Mouse (Mus musculus) telencephalon, adult 2 months (tissue): ENCODE measurements at regions not wholly inside any gene's neighbourhood (a gene's known extent, or its start where the extent isn't known, plus 50 kb on each side); places are given as distances from the start of the nearest gene placed in this dataset.

Experiments
- DNase-seq: peaks from one replicate; pipeline ENCODE4 v3.0.0-alpha.2; 2011; ENCODE audit warnings: low read depth, low spot score

DNA sequence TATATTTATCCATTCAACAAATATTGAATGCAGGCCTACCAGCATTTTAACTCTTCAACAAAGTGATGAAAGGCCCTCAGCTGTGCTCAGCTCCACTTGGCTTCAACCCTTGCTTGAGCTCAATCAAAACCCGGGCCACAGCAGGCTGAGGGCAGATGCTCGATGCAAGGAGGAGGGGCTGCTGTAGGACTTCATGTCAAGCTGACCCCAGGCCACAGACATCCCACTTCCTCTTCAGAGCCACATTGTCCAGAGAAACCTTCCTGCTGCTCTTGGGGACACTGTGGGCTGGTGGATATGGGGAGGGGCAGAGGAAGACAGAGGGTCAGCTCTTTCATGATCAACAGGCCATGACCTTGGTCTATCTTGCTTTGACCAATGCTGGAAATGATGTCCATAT lies 299.7 kb downstream of the Bcl11a start:
- DNase-seq = no peak

DNA sequence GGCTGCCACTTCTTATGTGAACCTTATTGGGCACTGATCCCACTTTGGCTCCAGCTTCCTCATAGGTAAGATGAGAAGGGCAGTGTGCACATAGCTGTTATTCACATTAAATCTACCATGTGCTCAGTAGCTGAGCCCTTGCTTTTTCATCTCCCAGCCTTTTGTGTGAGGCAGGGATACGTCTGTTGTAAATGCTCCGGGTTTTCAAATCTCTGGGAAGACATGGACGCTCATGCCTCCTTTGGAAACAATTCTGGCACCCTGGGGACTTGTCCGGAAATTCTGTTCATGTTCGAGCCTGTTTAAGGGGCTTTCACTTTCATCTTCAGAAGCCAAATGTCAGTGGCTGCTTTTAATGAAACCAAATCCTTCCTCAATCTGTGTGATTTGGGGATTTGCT lies 312.7 kb downstream of the Bcl11a start:
- no peak for DNase-seq

DNA sequence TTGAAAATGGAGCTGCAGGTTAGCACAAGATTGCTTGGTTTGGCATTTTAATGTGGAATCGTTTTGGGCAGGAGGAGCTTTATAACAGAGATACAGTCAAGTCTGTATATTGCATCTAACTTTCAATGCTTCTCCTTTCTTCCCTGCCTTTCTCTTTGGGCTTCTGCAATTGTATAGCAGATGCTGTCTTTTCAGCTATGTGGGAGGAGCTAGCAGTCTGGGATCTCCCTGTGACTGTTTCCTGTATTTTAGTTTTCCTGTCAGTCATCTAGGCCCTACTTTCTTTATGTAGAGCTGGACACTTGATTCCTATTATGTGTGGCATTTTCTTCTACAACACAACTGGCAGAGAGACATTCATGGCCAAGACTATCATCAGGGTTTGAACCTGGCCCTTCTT lies 313.5 kb downstream of the Bcl11a start:
- no peak for DNase-seq

DNA sequence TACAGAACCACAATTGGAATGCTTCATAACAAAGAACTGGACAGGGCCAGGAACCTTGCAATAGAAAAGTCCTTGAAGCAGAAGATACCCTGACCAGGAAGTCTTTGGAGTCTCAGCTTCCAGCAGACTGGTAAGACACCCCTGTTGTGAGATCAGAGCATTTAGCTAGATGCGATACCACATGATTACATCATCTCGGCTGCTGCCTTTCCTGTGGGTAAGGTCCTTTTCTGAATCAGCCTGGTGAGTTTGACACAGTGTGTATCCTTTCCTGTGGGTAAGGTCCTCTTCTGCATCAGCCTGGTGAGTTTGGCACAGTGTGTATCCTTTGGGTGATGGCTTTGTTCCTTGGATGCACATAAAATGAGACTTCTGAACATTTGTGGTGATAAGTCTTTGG lies 317.6 kb downstream of the Bcl11a start:
- no peak for DNase-seq

DNA sequence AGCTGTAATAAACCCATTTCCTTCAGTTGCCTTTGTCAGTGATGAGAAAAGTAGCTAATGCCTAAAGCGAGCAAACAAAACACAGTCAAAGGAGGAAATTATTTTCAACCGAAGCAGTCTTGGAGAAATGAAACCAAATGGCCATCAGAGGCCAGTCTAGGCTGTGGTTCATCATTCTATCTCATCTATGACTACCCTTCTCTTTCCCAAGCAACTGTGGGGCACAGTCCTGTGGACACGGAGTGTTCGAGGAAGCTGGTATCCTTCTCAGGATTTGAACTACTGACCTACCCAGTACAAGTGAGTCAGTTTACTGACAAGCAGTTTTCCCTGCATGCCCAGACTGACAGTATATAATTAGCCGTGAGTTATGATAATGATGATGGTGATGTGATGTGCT lies 319.1 kb downstream of the Bcl11a start:
- DNase-seq = no peak

DNA sequence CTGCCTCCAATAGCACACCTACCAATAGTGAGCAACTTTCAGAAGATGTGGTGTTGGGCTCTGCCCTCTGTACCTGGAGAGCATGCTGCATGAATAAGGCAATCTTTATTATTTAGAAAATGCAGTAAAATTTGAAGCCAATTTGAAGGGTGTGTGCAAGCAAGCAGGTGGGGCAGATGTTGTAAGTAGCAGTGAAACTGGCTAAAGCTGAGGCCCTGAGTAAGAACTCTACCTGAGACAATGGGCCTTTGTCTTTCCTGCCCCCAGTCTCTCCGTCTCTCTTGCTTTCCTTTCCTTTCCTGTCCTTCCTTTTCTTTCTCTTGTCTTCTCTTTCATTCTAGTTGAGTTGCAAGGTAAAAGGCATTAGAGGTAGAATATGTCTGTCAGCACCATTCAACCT lies 319.9 kb downstream of the Bcl11a start:
- DNase-seq = no peak

DNA sequence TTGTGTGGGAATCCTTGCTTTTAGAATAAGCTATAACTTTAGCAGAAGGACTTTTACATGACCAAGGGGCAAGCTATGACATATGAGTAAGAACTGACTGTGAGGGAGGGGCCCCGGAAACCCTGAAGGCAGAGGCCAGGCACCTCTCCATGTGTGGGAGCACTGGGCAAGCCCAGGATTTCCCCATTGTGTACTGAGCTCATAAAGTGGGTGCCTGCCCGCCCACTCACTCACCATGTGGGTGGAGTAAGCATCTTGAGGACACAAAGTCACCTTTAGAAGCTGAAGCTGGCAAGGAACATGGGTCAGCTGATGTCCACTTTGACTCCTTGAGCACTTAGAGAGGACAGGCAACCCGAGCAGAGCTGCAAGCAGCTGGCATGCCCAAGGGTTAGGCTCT lies 323.3 kb downstream of the Bcl11a start:
- DNase-seq = no peak

DNA sequence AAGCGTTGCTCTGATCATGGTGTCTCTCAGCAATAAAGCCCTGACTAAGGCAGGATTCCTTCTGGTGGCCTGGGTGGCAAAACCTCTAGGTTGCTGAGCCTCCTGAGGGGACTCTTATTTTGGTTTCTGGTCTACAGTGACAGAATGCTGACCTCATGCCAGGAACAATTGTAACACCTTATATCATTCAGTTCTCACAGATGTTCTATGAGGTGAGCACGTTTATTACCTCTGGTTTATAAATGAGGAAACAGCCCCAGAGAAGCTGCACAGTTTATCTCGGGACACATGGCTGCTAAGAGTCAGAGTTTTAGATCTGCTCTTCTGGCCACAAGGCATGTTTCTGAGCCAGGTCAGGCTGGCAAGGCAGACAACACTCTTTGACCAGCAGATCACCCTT lies 324.3 kb downstream of the Bcl11a start:
- DNase-seq = no peak

DNA sequence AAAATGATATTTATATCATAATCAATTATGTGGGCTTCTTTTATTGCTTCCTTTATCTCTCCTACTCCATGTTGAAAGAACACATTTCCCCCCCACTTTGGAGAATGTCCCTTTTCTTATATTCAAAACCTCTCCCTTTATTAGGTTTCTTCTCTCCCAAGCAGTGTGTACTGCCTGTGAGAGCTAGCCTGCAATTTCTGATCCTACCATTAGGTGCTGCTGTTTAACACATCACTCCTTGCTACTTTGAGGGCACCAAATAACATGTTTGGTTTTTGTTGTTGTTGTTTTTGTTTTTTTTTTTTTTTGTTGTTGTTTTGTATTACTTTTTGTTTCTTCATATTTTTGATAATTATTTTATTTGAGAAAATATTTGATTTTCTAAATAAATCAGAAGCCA lies 336.9 kb downstream of the Bcl11a start:
- DNase-seq = no peak

DNA sequence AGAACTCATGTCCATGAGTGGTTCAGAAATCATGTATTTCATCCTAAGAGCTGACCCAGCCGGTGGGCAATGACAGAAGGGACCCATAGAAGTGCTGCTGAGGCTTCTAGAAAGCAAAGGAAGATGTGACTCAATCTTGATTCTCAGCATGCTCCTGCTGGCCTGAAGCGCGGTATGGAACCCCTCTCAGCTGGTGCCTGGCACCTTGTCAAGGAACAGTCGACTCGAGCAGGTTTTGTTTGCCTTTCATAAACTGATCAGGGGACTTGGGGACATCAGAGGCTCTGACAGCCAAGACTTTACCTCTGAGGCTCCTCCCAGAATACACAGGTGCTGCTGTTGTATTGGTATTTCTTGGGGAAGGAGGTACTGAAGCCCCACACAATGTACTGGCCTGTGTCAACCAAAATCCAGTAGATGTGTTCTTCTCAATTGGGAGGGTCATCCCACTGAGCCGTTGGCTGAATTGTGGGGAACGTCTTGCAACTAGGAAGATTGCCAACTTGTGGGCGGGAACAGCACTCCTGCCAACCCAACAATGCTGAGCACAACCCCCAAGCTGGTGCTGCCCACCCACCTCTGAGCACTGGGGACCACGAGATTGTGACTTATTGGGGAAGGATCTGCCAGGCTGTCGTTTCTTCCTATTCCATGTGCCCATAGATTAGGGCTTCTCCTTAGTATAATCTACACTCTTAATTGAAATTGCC lies 344.4 kb downstream of the Bcl11a start:
- no peak for DNase-seq

DNA sequence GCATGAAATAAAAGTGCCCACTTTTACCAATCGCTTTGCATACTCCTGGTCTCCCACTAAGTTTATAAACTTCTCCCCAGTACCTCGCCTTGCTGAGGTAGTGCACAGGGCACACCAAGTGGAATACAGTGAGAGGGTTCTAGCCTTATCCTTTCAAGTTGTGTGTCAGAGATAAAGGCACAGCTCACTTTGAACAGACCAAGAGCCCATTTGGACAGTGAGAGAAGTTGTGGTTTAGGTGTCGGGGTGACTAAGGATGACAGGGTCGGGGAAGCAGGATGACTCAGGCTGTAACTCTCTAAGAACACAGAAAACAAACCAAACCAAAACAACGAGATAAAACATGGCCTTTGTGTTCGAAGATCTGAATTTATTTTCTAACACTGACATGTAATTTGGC lies 345.4 kb downstream of the Bcl11a start:
- no peak for DNase-seq

DNA sequence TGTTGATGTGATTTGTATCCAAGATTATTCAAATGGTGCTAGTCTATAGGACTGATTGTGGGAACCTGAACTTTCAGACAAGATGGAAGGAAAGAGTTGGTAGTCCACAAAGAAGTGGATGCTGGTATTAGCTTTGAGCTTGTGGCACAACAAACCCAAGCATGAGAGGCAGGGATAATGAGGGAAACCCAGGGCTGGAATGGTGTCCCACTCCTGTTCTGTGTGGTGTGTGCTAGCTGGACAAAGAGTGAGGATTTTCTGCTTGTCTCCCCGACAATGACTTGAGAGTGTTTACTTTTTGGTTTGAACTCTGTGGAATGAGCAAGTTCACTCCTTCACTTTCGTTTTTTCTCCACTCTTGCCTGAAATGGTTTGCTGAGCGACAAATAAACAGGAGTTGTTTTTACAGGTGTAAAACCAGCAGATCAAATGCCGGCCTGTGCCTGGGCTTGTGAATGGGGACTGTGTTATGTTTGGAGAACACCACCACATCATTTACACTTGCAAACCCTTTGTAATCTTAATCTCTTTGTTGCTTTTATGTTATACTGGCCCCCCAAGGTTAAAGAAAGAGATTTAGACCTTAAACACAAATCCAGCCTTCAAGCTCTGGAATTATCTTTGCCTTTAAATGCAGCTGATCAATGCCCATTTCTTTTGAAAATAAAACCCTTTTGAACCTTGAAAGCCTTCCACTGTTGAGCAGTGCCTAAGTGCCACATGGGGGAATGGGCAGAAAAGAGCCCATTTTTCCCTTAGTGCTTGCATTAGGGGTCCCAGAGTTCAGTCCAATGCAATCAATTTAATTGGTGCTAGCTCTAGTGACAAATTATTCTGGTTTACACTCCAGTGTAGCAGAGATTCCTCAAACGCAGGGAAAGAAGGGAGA lies 349.4 kb downstream of the Bcl11a start:
- DNase-seq = no peak

DNA sequence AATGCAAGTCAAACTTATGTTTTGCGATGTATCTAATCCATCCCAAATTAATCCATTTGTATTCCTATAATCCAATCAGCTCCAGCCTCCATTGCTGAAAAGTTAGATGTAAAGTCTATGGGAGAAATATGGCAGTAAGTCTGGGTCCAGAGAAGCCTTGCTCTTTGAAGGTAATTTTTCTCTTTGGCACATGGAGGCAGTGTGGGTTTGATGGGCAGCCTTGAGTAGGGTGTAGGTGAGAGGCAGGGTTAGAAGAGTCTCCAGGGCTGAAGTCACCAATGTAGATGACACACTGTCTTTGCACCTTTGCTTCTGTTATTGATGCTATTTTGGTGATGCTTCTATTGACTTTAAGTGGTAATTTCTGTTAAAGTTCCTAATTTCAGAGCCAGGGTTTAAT lies 370.8 kb downstream of the Bcl11a start:
- no peak for DNase-seq

DNA sequence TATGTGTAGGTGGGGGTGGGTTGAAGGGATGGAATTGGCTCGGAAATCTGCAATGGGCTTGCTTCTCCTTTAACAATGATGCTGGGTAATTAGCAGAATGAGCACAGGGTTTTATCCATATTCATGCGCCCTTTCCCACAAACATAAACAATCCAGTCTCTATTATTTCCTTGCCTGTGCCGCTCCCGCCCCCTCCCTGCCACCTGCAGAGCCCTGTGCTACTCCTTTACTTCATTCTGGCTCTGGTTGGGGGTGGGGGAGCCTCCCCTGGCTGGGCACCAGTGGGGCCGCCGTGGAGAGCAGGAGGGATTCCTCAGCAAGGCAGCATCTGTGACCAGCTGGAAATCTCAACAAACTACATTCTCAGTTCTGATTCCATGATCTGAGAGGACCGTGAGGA lies 374.4 kb downstream of the Bcl11a start:
- peak; percentile 17 for DNase-seq

DNA sequence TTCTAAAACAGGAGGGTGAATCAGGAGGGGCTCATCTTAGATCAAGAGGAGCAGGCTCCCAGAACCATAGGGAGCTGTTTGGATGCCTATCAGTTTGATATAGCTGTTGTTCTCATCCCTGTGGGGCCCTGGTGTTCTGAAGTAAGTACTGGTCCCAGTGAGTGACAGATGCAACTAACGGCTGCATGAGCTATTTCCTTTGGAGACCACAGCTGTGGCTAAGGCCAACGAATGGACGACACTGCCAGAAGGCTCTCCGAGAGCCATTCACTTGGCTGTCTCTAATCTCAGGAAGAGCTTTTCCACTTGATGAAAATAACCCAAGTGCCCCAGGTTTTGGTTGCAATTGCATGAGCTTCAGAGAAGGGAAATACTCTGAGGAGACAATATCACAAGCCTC lies 386.8 kb downstream of the Bcl11a start:
- DNase-seq = no peak

DNA sequence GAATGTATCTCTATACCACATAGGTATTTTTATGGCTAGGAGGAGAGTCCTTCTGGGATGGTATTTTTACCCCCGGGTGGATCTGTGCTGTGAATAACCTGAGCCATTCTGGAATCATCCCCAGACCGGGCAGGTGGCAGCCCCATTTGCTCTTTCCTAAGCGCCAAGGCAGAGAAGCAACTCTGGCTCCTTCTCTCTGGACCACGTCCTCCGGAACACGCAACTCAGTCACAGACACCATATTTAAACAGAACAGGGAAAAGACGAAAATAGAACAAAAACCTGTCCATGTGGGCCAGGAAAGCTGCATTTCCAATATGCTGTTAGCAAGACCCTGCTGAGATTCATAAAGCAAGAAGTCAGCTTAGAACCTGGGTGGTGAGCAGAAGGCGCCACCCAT lies 389.6 kb downstream of the Bcl11a start:
- DNase-seq = peak; percentile 65

DNA sequence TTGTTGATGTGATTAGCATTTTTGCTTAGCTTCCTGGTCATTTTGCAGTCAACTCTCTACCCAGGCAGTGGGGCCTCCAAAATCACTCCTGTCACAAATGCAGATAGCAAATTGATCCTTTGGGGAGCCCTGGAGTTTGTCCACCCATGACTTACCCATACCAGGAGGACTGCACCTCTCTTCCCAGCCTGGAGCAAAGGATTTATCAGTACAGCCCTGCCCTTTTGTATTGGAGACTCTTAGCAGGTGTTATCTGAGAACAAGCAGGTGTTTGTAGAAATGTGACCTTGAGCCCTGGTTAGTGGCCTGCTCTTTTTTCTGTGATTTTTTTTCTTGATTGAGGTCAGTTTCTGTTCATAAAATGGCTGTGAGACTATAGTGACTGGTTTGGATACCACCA lies 392.6 kb downstream of the Bcl11a start:
- DNase-seq = no peak

DNA sequence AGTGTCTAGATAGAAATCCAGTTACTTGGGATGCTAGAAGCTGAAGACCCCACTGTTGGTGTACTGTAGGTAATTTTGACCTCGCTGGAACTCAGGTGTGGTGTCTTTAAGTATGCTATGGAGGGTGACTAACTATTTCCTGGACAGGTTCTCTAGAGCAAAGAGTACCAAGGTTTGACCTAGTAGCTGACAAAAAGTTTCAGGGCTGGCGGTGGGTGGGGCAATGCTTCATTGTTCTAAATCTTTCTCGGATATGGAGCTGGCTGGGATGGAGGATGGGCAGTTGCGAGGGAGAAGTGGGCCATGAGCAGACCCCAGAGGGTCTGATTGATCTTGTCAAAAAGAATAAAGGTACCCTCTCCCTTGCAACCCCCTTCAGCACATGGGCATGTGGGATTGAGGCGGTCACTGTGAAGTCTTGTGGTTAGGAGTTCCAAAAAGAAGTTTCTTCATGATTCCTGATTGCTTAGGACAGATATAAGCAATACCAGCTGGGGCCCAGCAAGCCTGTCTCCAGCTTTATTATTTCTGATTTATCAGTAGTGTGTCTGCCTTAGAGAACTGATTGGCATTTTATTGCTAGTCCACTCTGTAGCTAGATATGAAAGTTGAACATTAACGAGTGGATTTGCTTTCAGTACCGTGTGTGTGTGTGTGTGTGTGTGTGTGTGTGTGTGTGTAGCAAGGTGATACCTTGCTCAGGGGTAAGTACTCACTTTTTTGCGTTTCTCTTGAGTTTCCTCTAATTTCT lies 394.9 kb downstream of the Bcl11a start:
- no peak for DNase-seq

DNA sequence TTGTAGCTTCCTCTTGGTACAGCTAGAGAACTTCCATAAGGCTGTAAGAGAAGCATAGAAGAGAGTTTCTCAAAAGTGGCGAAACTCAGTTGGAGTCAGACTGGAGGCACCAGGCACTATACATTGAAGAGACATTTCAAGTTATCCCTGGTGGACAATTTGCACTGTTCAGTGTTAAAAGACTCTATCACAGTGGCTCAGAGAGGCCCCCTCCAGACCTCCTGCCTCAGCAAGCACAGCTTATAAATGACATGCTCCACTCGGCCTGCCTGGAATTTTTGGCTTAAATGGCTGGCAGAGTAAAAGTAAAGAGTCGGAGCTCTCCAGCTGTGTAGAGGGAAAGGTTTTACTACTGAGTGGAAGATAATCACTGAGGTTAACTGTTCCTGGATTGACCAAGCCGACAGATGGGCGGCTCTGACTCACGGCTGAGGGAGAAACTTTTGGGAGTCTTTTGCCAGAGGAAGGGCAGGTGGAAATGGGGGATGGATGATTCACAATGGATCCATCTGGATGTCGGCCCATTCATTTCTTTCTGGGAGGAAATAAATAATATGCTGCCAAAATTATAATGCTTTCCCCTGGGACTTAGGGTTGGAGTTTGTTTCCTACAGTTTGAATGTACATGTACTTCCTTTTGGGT lies 395.6 kb downstream of the Bcl11a start:
- peak; percentile 48 for DNase-seq

DNA sequence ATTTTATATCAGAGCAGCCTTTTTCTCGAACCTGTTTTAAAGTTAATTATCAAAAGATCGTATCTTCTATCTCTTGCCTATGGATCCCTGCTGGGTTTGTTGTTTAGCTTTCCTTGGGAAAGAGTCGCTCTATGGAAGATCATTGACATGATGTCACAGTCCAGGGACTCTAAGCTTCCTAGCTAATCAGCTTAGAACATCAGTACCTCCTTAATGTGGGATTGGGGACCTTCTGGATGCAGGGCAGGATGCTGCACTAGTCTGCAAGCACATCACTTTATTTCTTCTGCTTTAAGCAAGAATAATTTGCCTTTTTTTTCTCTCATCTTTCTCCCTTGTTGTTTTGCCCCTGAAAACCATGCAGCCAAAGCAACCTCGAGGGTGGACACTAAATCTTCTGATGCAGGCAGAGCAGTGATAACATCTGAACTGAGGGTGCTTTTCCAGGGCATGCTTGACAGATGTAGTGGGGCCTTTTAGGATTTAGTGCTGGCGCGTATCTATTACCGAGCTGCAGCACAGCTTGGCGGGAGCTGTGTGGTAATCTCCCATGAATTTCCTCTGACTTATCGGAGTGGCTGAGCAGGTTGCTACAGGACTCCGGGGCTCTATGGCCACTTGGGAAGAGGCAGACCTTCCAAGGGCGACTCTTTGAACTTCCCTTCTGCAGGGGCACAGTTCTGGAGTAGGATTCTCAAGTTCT lies 425.0 kb downstream of the Bcl11a start:
- DNase-seq = no peak

DNA sequence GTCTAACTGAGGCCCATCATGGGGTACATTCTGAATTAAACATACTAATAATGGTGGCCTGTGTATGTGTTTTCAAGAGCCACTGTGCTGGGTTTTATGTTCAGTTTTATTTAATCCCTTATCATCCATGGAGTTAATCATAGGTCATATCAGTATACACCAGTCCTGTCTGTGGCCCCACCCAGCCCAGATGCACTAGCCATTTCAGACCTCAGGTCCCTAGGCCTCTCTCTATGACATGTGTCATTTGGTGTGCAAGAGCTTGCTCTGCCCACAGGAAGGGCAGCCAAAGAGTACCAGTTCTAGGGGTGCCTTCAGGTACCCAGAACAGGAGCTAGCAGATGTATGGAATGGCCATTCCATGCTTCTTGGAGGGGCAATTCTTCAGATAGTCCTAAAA lies 437.7 kb downstream of the Bcl11a start:
- no peak for DNase-seq
